Mouse (Mus musculus) embryonic fibroblast, embryonic 13.5 days (primary cell): ENCODE data around the gene Clec3b. TPM values are rescaled to one million over a fixed set of nuclear protein-coding genes. Genes with fewer than 3 reads are reported as not detected.

Experiments
- H3K27ac ChIP-seq: 2 replicates; pipeline ENCODE4 v1.5.1; 2012; ENCODE audit warnings: low read length, control low read depth, inconsistent platforms; ENCODE audit not compliant: insufficient read depth
- H3K4me1 ChIP-seq: 2 replicates; pipeline ENCODE4 v1.6.1; 2011; ENCODE audit warnings: low read length; ENCODE audit not compliant: control insufficient read depth, insufficient read depth
- H3K4me3 ChIP-seq: 2 replicates; pipeline ENCODE4 v1.5.1; 2011; ENCODE audit warnings: mild to moderate bottlenecking, control low read depth, low read length; ENCODE audit not compliant: insufficient read depth
- CTCF ChIP-seq: IDR thresholded peaks from 2 replicates; pipeline ENCODE4 v1.5.1; 2011; ENCODE audit warnings: mild to moderate bottlenecking, control low read depth, low read length, moderate library complexity, borderline replicate concordance; ENCODE audit not compliant: insufficient read depth
- POLR2A ChIP-seq: IDR thresholded peaks from 2 replicates; pipeline ENCODE4 v1.6.1; 2011; ENCODE audit warnings: low read depth, mild to moderate bottlenecking, control low read depth, low read length, moderate library complexity
- polyA plus RNA-seq: library from polyadenylated mRNA; stranded (reverse); fragments of >200 nt; gene quantifications from 2 replicates; pipeline ENCODE4 v1.2.4, GENCODE M21; 2011; ENCODE audit warnings: low read depth; ENCODE audit not compliant: missing spikeins, insufficient read length

Gene Clec3b
- not detected in 2 replicates for polyA plus RNA-seq

DNA sequence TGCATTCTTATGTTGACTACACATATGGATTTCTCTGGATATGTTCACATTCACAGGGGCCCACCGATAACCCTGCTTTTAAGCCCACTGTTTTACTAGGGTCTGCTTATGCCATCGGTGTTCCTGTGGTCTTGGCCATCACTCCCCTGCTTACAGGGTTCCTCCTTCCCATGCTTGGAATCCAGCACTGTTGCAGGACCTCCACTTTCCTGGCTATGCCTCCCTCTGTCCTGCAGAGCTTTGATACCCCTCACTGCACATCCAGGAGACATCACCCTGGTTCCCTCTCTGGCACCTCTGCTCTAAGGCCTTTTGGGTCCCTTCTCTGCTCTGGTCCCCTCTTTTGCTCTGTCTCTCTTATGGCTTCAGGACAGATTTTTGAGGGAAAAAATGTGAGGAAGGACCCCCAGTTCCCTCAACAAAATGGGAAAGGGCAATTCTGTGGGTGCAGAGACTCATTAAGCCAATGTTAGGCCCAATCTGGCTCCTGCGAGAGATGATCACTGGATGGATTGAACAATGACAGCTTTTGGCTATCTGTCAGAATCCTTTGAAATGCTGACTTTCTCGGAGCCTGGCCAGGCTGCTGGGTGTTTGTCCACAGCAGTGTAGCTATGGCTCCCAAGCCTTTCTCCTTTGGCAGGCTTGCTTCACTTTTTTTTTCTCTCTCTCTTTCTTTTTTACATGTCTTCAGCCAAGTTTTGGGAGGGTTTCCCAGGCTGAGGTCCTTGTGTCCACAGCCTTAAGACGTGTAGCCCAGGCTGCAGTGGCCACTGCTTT lies at the start of gene Clec3b:
TSS of gene Clec3b (plus strand) at position 706 of the 780 bp plus-strand sequence.
- TF ChIP-seq POLR2A, result no peak
- no peak for TF ChIP-seq CTCF
- no peaks in the 10 kb centered on the region for H3K4me1 ChIP-seq
- H3K27ac ChIP-seq, result no peak within 1 kb of the TSS

DNA sequence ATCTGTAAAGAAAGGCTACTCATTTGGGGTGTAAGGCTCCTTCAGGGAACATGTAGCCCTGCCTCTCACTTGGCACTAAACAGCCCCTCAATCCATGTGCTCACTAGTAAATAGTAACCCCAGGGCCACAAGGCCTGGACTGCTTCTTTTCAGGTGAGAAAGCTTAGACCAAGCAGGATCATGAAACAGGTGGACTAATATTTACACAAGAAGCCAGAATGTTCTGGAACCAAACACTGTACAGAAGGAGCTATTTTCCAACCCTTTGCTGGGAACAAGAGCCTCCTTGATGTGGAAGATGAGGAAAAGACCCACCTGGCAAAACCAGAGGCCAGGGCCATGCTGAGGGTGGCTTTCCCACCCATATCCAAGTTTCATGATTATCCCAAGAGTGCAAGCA lies 47.3 kb upstream of the Clec3b start:
- Histone ChIP-seq H3K4me1 (no peaks in the 10 kb centered on the region), H3K27ac (no peak overlapping the region), H3K4me3 (no peak overlapping the region)
- TF ChIP-seq CTCF (no peak), POLR2A (no peak)

More for the DNA sequence above, at the start of gene Clec3b:
- no peak within 1 kb of the TSS for H3K4me3 ChIP-seq

DNA sequence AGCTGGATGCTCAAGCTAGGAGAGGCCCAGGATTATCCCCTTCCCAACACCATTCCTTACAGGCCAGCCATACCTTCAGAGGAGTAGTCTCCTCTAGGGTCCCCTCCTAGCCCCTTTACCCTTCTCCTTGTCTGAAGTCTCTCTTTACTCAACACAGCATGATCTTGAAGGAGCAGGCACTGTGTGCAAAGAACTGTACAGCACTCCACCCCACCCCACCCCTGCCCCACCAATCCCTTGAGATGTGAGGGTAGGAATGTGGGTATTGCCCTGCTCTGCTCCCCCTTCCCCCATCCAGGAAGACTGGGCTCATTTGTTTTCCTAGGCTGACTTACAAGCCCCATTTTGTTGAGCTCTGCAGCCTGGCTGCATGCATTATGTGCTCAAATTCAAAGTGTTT lies 46.4 kb upstream of the Clec3b start:
- H3K4me3 ChIP-seq, result no peak overlapping the region
- no peak overlapping the region for H3K27ac ChIP-seq
- no peaks in the 10 kb centered on the region for H3K4me1 ChIP-seq
- no peak for TF ChIP-seq CTCF
- TF ChIP-seq POLR2A, result no peak

DNA sequence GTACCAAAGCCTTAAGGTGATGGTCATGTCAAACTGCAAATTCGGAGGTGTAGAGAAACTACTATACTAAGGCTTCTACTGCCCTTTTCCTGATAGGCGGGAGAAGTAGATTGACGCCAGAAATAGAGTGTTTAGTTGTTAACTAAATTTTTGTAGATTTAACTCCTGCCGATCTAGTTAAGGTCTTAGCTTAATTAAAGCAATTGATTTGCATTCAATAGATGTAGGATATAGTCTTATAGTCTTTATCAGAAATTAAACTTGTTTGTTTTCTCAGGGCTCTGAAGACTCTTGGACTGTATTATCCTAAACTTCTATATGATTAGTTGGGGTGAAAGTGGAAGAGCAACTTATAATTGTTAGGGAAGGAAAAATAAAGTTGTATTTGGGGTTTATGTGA lies 43.6 kb upstream of the Clec3b start:
- Histone ChIP-seq H3K4me1 (peaks cover 6% of the 10 kb centered on the region; the same call in 1 of the 2 replicates), H3K27ac (no peak overlapping the region), H3K4me3 (no peak overlapping the region)
- TF ChIP-seq CTCF (no peak), POLR2A (no peak)

DNA sequence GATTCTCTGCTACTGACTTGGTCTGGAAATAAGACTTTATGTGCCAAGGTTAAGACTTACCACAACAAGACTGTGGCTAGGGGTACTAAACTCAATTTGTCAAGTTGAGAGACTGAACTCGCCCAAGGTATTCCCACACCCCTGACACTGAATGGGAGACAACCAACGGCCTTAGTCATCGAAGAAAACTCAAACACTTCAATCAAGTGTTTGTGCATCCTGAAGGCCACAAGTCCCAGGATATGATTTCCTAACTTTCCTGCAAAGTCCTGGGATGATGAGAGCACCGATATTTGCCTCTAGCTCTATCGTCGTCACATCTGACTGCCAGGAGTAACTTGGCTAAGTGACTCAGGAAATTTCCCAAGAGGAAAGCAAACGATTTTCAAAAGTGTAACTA lies 41.6 kb upstream of the Clec3b start:
- Histone ChIP-seq H3K27ac (no peak overlapping the region), H3K4me3 (no peak overlapping the region), H3K4me1 (peaks cover 6% of the 10 kb centered on the region; the same call in 1 of the 2 replicates)
- TF ChIP-seq POLR2A (no peak), CTCF (no peak)

DNA sequence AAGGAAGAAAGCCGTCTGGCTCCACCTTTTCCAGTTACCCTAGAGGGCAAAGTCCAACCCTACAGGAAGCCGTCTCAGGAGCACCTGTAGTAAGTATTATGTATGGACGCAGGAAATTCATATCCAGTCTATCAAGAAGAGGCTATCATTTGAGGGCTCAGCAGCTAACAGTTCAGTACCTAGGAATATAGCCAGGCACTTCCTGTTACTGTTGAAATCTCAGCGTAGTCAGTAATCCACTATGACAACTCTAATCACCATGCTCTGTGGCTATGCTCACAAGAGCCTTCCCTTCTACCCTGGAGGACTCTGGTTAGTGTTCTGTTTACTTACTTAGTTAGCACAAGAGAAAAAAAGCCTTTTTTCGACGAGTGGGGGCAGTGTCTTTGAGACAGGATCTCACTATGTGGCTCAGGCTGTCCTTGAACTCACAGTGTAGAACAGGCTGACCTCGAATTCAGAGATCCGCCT lies 39.0 kb upstream of the Clec3b start:
- peak overlapping the region; percentile 82 for H3K4me3 ChIP-seq
- TF ChIP-seq POLR2A (no peak), CTCF (no peak)
- H3K4me1 ChIP-seq, result peaks cover 6% of the 10 kb centered on the region; the same call in 1 of the 2 replicates
- no peak overlapping the region for H3K27ac ChIP-seq

DNA sequence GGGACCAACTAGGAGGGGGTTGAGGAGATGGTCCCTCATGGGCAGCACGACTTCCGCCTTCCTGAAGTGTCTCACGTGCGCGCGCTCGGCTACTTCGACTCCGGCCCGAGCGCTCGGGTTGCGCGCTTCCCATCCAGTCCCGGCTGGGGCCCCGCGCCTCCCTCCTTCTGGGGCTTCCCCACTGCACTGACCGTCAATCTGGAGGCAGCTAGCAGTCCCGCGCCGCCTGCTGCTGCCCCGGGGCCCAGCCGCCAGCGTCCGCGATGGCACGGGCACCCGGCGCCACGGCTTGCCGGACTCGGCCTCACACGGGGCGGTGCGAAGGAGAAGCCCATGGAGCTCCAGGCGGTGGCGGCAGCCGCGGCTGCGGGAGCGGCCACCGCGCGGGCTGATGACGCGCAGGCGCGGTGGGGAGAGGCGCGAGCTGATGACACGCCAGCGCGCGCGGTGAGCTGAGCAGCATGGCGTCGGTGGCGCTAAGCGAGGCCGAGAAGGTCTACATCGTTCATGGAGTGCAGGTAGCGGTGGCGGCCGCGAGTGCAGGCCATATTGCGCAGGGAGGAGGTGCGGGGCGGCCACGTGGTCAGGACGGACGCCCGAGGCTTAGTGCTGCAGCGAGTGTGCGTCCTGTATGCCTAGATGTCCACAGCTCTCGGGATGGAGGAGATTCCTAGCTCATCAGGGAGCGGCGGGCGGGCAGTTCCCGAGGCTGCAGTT lies 37.8 kb upstream of the Clec3b start, which contains the start of the genes Zdhhc3 and Exosc7:
TSS of gene Zdhhc3 (minus strand) at position 401 of the 717 bp plus-strand sequence.
TSS of gene Exosc7 (plus strand) at position 411 of the 717 bp plus-strand sequence.
- H3K27ac ChIP-seq, result peak within 1 kb of the TSS; percentile 81
- H3K4me3 ChIP-seq, result peak within 1 kb of the TSS; percentile 82
- TF ChIP-seq POLR2A (peak; percentile 98), CTCF (no peak)
- H3K4me1 ChIP-seq, result peaks cover 6% of the 10 kb centered on the region; the same call in 1 of the 2 replicates

DNA sequence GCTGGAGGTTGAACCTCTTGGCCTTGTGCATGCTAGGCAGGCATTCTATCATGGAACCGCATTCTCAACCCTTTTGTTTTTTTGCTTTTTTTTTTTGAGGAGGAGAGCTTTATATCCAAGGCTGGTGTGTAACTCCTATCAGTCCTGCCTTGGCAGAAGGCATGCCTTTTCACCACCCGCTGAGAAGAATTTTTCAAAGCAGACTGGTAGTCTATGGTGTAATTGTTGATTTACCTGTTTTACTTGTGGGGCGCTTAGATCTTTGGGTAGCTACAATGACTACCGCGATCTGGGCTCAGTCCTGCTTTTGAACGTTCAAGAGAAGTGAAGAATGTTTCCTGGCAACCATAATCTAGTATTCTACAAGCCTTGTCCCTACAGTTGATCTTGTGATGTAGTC lies 36.8 kb upstream of the Clec3b start:
- TF ChIP-seq POLR2A, result no peak
- TF ChIP-seq CTCF, result no peak
- Histone ChIP-seq H3K4me1 (peaks cover 6% of the 10 kb centered on the region; the same call in 1 of the 2 replicates), H3K4me3 (peak overlapping the region; percentile 82), H3K27ac (no peak overlapping the region)

DNA sequence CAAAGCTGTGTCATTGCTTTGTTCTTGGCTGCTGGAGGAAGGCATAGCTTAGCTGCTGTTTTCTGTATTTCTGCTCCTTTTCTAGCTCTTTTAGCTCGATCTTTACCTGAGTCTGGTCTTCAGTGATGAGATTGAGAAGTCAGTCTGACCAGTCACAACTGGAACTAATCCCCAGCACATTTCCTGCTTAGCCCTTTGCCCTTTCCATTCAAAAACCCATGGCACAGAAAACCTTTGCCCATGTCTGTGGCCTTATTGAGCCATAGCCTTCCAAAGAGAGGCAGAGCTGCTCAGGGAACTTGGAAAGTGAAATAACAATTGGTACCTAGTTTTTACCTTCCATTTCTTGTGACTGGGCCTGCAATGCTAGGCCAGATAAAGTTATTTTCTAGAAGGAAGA lies 35.2 kb upstream of the Clec3b start:
- no peak overlapping the region for H3K4me3 ChIP-seq
- H3K4me1 ChIP-seq, result peaks cover 6% of the 10 kb centered on the region; the same call in 1 of the 2 replicates
- no peak overlapping the region for H3K27ac ChIP-seq
- TF ChIP-seq POLR2A (no peak), CTCF (no peak)
